Mouse (Mus musculus): ENCODE measurements around the gene Ckm.

The Ckm gene

GRCm38 (mm10) chr7:19388699-19389413 lies 15.7 kb upstream of the Ckm start:
- no peak for DNase-seq

- no peak for DNase-seq
These were observed 10.1 kb upstream of the Ckm start for GRCm38 (mm10) chr7:19394484-19394883.

- peak; percentile 61 to 63 for DNase-seq
These were observed 4.9 kb upstream of the Ckm start for GRCm38 (mm10) chr7:19399496-19400280.

GRCm38 (mm10) chr7:19400946-19401345 lies 3.6 kb upstream of the Ckm start:
- DNase-seq, result peak in 1 of 2 experiments; percentile 27

GRCm38 (mm10) chr7:19402535-19403112 lies 2.0 kb upstream of the Ckm start:
- DNase-seq, result no peak

- DNase-seq, result peak; percentile 86 to 87
These were observed 762 bp upstream of the Ckm start, which contains the start of gene Klc3 for GRCm38 (mm10) chr7:19403731-19404296. Klc3 (minus strand) TSS chr7:19404104.

GRCm38 (mm10) chr7:19405417-19405816 lies 841 bp downstream of the Ckm start:
- DNase-seq, result peak; percentile 93 to 94

GRCm38 (mm10) chr7:19409753-19410152 lies 5.2 kb downstream of the Ckm start:
- DNase-seq, result no peak

- no peak for DNase-seq
These were observed 6.3 kb downstream of the Ckm start for GRCm38 (mm10) chr7:19410766-19411344.

GRCm38 (mm10) chr7:19411783-19412182 lies 7.2 kb downstream of the Ckm start:
- no peak for DNase-seq

GRCm38 (mm10) chr7:19413525-19413924 lies 8.9 kb downstream of the Ckm start:
- no peak for DNase-seq

- no peak for DNase-seq
These were observed 12.0 kb downstream of the Ckm start for GRCm38 (mm10) chr7:19416590-19416989.

GRCm38 (mm10) chr7:19420121-19420520 lies 15.5 kb downstream of the Ckm start:
- DNase-seq, result peak in 1 of 2 experiments; percentile 27

GRCm38 (mm10) chr7:19420821-19421636 lies 16.5 kb downstream of the Ckm start:
- DNase-seq, result peak; percentile 87

- no peak for DNase-seq
These were observed 18.5 kb downstream of the Ckm start for GRCm38 (mm10) chr7:19423083-19423482.

- no peak for DNase-seq
These were observed 19.5 kb downstream of the Ckm start for GRCm38 (mm10) chr7:19424051-19424450.

GRCm38 (mm10) chr7:19426349-19426748 lies 21.8 kb downstream of the Ckm start:
- no peak for DNase-seq

- no peak for DNase-seq
These were observed 22.3 kb downstream of the Ckm start for GRCm38 (mm10) chr7:19426888-19427287.

- peak; percentile 23 to 35 for DNase-seq
These were observed 23.5 kb downstream of the Ckm start for GRCm38 (mm10) chr7:19427999-19428650.

- DNase-seq, result peak; percentile 27 to 35
These were observed 25.1 kb downstream of the Ckm start for GRCm38 (mm10) chr7:19429726-19430125.

- no peak for DNase-seq
These were observed 25.8 kb downstream of the Ckm start for GRCm38 (mm10) chr7:19430402-19430801.

GRCm38 (mm10) chr7:19432475-19432874 lies 27.9 kb downstream of the Ckm start:
- peak; percentile 40 to 48 for DNase-seq

Data from B cell, adult 2 months (primary cell).